Mouse (Mus musculus): ENCODE results near the gene Lrfn5.

GRCm38 (mm10) chr12:61842599-61843291 lies 319.8 kb downstream of the Lrfn5 start:
- TF ChIP-seq CTCF (IDR thresholded peaks at IDR 0.05; ENCODE audit: control insufficient read depth, insufficient read depth, insufficient read length) (no peak), MYOD1 (IDR thresholded peaks at IDR 0.05; ENCODE audit: control insufficient read depth, insufficient read length, low read depth) (no peak), MAX (IDR thresholded peaks at IDR 0.05) (no peak), MYOG (IDR thresholded peaks at IDR 0.05; ENCODE audit: control insufficient read depth, extremely low read depth, insufficient read length) (no peak), CEBPB (IDR thresholded peaks at IDR 0.05; ENCODE audit: low read depth) (no peak), USF1 (IDR thresholded peaks at IDR 0.05; ENCODE audit: low read depth) (no peak)

All from C2C12 (cell line).